Mouse (Mus musculus) MEL (cell line): Measurements from ENCODE around the gene Tmem130. TPM values are rescaled to one million over a fixed set of nuclear protein-coding genes. Genes with fewer than 3 reads are reported as not detected.
"Not testable (repeated sequence)": the region's sequence is repeated elsewhere in the genome, so short reads cannot be mapped to it uniquely, and the experiment has no call there.

ENCODE experiments used
- DNase-seq: peaks from one replicate; pipeline ENCODE4 v3.0.0; 2011; ENCODE audit warnings: low read depth, low spot score
- H3K27ac ChIP-seq: 2 replicates; pipeline ENCODE4 v1.5.1; 2012; ENCODE audit warnings: low read depth, mild to moderate bottlenecking, control low read depth, low read length, moderate library complexity; ENCODE audit not compliant: control insufficient read depth
- H3K27me3 ChIP-seq, 2 experiments: fragments of 150-350 bp in 1 of 2; sonication (generic) in 1 of 2; 2 replicates each; pipeline ENCODE4 v1.6.1; 2012; ENCODE audit warnings: low read length in 2 of 2, mild to moderate bottlenecking in 2 of 2, improper control_type of control experiment in 1 of 2, moderate library complexity in 1 of 2; ENCODE audit not compliant: insufficient read depth in 2 of 2, control insufficient read depth in 1 of 2
- H3K36me3 ChIP-seq, 2 experiments: 2 replicates each; pipeline ENCODE4 v1.6.1; 2012 to 2014; ENCODE audit warnings: low read length in 2 of 2, improper control_type of control experiment in 1 of 2, inconsistent platforms in 1 of 2, mild to moderate bottlenecking in 1 of 2; ENCODE audit not compliant: insufficient read depth in 2 of 2, control insufficient read depth in 1 of 2
- H3K4me1 ChIP-seq, 2 experiments: fragments of 150-350 bp in 1 of 2; sonication (generic) in 1 of 2; 2 replicates each; pipeline ENCODE4 v1.6.1; 2012; ENCODE audit warnings: low read length in 2 of 2, improper control_type of control experiment in 1 of 2, mild to moderate bottlenecking in 1 of 2; ENCODE audit not compliant: insufficient read depth in 2 of 2, control insufficient read depth in 1 of 2
- H3K4me3 ChIP-seq, 2 experiments: fragments of 150-350 bp in 1 of 2; sonication (generic) in 1 of 2; 2 replicates each; pipeline ENCODE4 v1.5.1; 2012; ENCODE audit warnings: low read depth in 2 of 2, low read length in 2 of 2, mild to moderate bottlenecking in 2 of 2, moderate library complexity in 2 of 2, control low read depth in 1 of 2, improper control_type of control experiment in 1 of 2; ENCODE audit not compliant: control insufficient read depth in 1 of 2, insufficient read depth in 1 of 2
- H3K79me2 ChIP-seq: 2 replicates; pipeline ENCODE4 v1.6.1; 2012; ENCODE audit warnings: mild to moderate bottlenecking, low read length, moderate library complexity; ENCODE audit not compliant: control insufficient read depth, poor library complexity, insufficient read depth
- H3K9ac ChIP-seq: 2 replicates; pipeline ENCODE4 v1.6.1; 2012; ENCODE audit warnings: low read depth, mild to moderate bottlenecking, control low read depth, low read length, moderate library complexity; ENCODE audit not compliant: control insufficient read depth, poor library complexity, severe bottlenecking
- H3K9me3 ChIP-seq: fragments of 150-350 bp; sonication (generic); replicated peaks from 2 replicates; pipeline ENCODE4 v1.6.1; 2012; ENCODE audit warnings: mild to moderate bottlenecking, low read length, improper control_type of control experiment, moderate library complexity; ENCODE audit not compliant: insufficient read depth
- CHD1 ChIP-seq: IDR thresholded peaks from 2 replicates; pipeline ENCODE4 v1.6.1; 2012; ENCODE audit warnings: low read depth, mild to moderate bottlenecking, inconsistent platforms, low read length, improper control_type of control experiment
- CHD2 ChIP-seq: IDR thresholded peaks from 2 replicates; pipeline ENCODE4 v1.6.1; 2011; ENCODE audit warnings: low read length, improper control_type of control experiment
- CTCF ChIP-seq, 3 experiments: IDR thresholded peaks in 2 of 3; conservative IDR thresholded peaks in 1 of 3; 2 replicates each; pipeline ENCODE4 v1.5.1; 2011 to 2012; ENCODE audit warnings: low read length in 3 of 3, low read depth in 2 of 3, mild to moderate bottlenecking in 2 of 3, improper control_type of control experiment in 1 of 3, inconsistent platforms in 1 of 3, mixed read lengths in 1 of 3, moderate library complexity in 1 of 3; ENCODE audit not compliant: control insufficient read depth in 1 of 3, insufficient read depth in 1 of 3, poor library complexity in 1 of 3, severe bottlenecking in 1 of 3
- ELF1 ChIP-seq: IDR thresholded peaks from 2 replicates; pipeline ENCODE4 v1.6.1; 2014; ENCODE audit warnings: low read depth, mild to moderate bottlenecking, inconsistent platforms, low read length, improper control_type of control experiment, moderate library complexity
- ETS1 ChIP-seq: IDR thresholded peaks from 2 replicates; pipeline ENCODE4 v1.6.1; 2012; ENCODE audit warnings: low read depth, mild to moderate bottlenecking, inconsistent platforms, low read length, improper control_type of control experiment, moderate library complexity
- GABPA ChIP-seq: IDR thresholded peaks from 2 replicates; pipeline ENCODE4 v1.6.1; 2012; ENCODE audit warnings: low read depth, mild to moderate bottlenecking, inconsistent platforms, low read length, improper control_type of control experiment, moderate library complexity
- HCFC1 ChIP-seq: IDR thresholded peaks from 2 replicates; pipeline ENCODE4 v1.6.1; 2012; ENCODE audit warnings: low read depth, mild to moderate bottlenecking, inconsistent platforms, low read length, improper control_type of control experiment, moderate library complexity
- MAZ ChIP-seq: IDR thresholded peaks from 2 replicates; pipeline ENCODE4 v1.6.1; 2012; ENCODE audit warnings: low read depth, mild to moderate bottlenecking, inconsistent platforms, low read length, improper control_type of control experiment
- MXI1 ChIP-seq: IDR thresholded peaks from 2 replicates; pipeline ENCODE4 v1.6.1; 2011; ENCODE audit warnings: mild to moderate bottlenecking, low read depth, low read length, improper control_type of control experiment
- NELFE ChIP-seq: IDR thresholded peaks from 2 replicates; pipeline ENCODE4 v1.6.1; 2011; ENCODE audit warnings: low read depth, low read length, improper control_type of control experiment
- POLR2A ChIP-seq, 2 experiments: IDR thresholded peaks; 2 replicates each; pipeline ENCODE4 v1.6.1; 2011 to 2012; ENCODE audit warnings: low read length in 2 of 2, mild to moderate bottlenecking in 2 of 2, control low read depth in 1 of 2, improper control_type of control experiment in 1 of 2, low read depth in 1 of 2, moderate library complexity in 1 of 2; ENCODE audit not compliant: control insufficient read depth in 1 of 2, insufficient read depth in 1 of 2, poor library complexity in 1 of 2
- POLR2AphosphoS2 ChIP-seq: IDR thresholded peaks from 2 replicates; pipeline ENCODE4 v1.6.1; 2011; ENCODE audit warnings: low read length, improper control_type of control experiment
- POLR2AphosphoS5 ChIP-seq: IDR thresholded peaks from 2 replicates; pipeline ENCODE4 v1.6.1; 2012; ENCODE audit warnings: low read depth, borderline replicate concordance, mild to moderate bottlenecking, inconsistent platforms, low read length, moderate library complexity, mixed read lengths
- RAD21 ChIP-seq: IDR thresholded peaks from 2 replicates; pipeline ENCODE4 v1.6.1; 2011; ENCODE audit warnings: mild to moderate bottlenecking, low read depth, low read length, improper control_type of control experiment
- TBP ChIP-seq: IDR thresholded peaks from 2 replicates; pipeline ENCODE4 v1.8.0; 2011; ENCODE audit warnings: low read depth, low read length, improper control_type of control experiment
- TCF12 ChIP-seq: IDR thresholded peaks from 2 replicates; pipeline ENCODE4 v1.6.1; 2014; ENCODE audit warnings: low read depth, mild to moderate bottlenecking, inconsistent platforms, low read length, improper control_type of control experiment, moderate library complexity
- ZMIZ1 ChIP-seq: IDR thresholded peaks from 2 replicates; pipeline ENCODE4 v1.6.1; 2012; ENCODE audit warnings: low read depth, mild to moderate bottlenecking, inconsistent platforms, low read length, improper control_type of control experiment, moderate library complexity
- ZNF384 ChIP-seq: IDR thresholded peaks from 2 replicates; pipeline ENCODE4 v1.6.1; 2012; ENCODE audit warnings: low read depth, mild to moderate bottlenecking, inconsistent platforms, low read length, improper control_type of control experiment
- polyA plus RNA-seq, 2 experiments: library from polyadenylated mRNA; stranded (reverse) in 1 of 2; unstranded in 1 of 2; fragments of >175 nt in 1 of 2; fragments of >200 nt in 1 of 2; gene quantifications; 2 replicates each; pipeline versions ENCODE4 v1.2.1 to v1.2.4; 2012; ENCODE audit warnings: low replicate concordance in 2 of 2, low read depth in 1 of 2; ENCODE audit not compliant: insufficient read length in 2 of 2, insufficient read depth in 1 of 2, missing spikeins in 1 of 2
- total RNA-seq: library from RNA; depleted of rRNA; stranded (reverse); fragments of 300-350 nt; gene quantifications from 2 replicates; pipeline ENCODE4 v1.2.3, GENCODE M21; 2012

Gene Tmem130
- total and polyA plus RNA-seq, 3 experiments = 0.14 TPM; not detected in 2

DNA sequence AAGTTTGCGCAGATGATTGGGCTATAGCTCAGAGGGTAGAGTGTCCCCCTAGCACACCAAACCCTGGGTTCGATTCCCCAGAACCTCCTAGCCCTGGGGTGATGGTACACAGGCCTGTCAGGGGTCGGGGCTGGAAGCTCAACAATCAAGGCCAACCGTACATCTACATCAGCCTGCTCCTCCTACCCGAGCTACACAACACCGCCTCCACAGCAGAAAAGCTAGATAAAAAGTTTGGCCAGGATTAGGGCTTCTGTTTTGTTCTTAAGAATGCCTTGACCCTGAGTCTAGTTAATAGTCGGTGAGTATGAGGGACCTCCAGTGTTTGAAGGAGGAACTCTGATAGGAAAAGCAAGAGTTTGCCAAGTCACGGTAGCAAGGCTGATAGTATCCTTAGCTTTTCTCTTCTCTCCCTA is 7.5 kb upstream of the Tmem130 start (continued):
- TF ChIP-seq RAD21 (no peak), HCFC1 (no peak)
- TF ChIP-seq, all 39 proteins: peak for 15

DNA sequence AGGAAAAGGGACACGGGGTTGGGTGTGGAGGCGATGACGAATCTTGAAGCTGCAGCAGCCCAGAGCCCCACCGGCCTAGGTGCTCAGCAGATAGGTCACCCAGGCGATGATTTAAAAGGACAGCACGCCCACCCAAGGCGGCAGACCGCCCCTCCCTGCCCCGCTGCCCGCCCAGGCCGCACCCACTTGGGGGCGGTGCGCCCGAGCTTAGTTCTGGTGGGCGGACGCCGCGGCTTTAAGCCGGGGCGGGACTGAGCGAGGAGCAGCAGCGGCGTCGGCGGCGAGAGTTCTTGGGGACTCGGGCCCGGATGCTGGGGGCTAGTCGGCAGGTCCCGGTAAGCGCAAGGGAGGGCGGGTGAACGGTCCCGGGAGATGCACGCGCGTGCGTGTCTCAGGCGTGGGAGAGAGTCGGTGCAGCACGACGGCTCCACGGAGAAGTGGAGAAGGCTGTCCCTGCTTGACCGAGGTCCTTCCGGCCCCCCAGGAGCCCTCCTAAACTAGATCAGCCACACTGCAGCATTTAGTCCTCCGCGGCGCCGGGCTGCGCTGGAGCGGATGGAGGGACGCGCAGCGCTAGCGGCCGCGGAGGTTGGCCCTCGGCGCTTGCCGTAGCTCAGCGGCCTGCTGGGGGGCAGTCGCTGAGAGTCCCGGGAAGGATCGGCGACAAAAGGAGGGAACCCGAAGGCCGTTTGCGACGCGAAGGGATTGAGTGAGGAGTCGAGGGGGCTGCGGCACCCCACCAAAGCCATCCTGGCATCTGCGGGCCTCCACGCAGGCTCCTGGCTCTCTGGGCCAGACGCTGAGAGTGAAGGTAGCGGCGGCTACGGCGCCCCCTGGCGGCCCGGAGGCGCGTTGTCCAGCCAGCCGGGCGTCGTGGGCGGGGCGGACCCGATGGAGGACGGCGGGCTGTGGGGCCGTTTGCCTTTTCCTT is 6.6 kb upstream of the Tmem130 start:
- H3K9ac ChIP-seq = peak overlapping the region; percentile 99
- H3K27ac ChIP-seq = peak overlapping the region; percentile 91
- H3K9me3 ChIP-seq = no peaks in the 10 kb centered on the region
- peak overlapping the region; percentile 72 to 96 for H3K4me3 ChIP-seq
- H3K27me3 ChIP-seq = no peaks in the 10 kb centered on the region
- peak; percentile 93 for DNase-seq
- peak; percentile 63 for TF ChIP-seq MXI1
- peak; percentile 75; the same call in 1 of the 2 replicates for TF ChIP-seq GABPA
- no peak for TF ChIP-seq CHD2
- no peak for TF ChIP-seq RAD21
- peak; percentile 58; the same call in 1 of the 2 replicates for TF ChIP-seq POLR2AphosphoS2
- TF ChIP-seq POLR2AphosphoS5 = no peak
- TF ChIP-seq ETS1 = 0 out of 2 replicates have a peak, but pooled peaks have one; percentile 1
- no peak for TF ChIP-seq CHD1
- TF ChIP-seq ZMIZ1 = peak; percentile 65; the same call in 1 of the 2 replicates
- peak in 1 of 2 experiments; percentile 73 for TF ChIP-seq POLR2A (IDR thresholded peaks at IDR 0.05; ENCODE audit: control insufficient read depth in 1 of 2, insufficient read depth in 1 of 2, low read depth in 1 of 2, low read length in 2 of 2, poor library complexity in 1 of 2)
- TF ChIP-seq CTCF (IDR thresholded peaks at IDR 0.05 in 2 of 3, conservative IDR thresholded peaks at IDR 0.05 in 1 of 3; ENCODE audit: control insufficient read depth in 1 of 3, insufficient read depth in 1 of 3, low read depth in 2 of 3, low read length in 3 of 3, poor library complexity in 1 of 3, severe bottlenecking in 1 of 3) = peak in 2 of 3 experiments; percentile 65 to 96; a peak in 5 of 6 replicates
- TF ChIP-seq TCF12 = peak; percentile 11; the same call in 1 of the 2 replicates
- peak; percentile 76 for TF ChIP-seq NELFE
- no peak for TF ChIP-seq ZNF384
- TF ChIP-seq ELF1 = 0 out of 2 replicates have a peak, but pooled peaks have one; percentile 37
- peak; percentile 77 for TF ChIP-seq MAZ
- peak; percentile 84 for TF ChIP-seq HCFC1
- TF ChIP-seq TBP = peak; percentile 23; the same call in 1 of the 2 replicates
- H3K79me2 ChIP-seq = peaks cover 18% of the 10 kb centered on the region
- H3K36me3 ChIP-seq = peaks cover 3 to 10% of the 10 kb centered on the region in 2 experiments; a peak in 3 of 4 replicates
- H3K4me1 ChIP-seq = peaks cover 7 to 9% of the 10 kb centered on the region in 2 experiments

DNA sequence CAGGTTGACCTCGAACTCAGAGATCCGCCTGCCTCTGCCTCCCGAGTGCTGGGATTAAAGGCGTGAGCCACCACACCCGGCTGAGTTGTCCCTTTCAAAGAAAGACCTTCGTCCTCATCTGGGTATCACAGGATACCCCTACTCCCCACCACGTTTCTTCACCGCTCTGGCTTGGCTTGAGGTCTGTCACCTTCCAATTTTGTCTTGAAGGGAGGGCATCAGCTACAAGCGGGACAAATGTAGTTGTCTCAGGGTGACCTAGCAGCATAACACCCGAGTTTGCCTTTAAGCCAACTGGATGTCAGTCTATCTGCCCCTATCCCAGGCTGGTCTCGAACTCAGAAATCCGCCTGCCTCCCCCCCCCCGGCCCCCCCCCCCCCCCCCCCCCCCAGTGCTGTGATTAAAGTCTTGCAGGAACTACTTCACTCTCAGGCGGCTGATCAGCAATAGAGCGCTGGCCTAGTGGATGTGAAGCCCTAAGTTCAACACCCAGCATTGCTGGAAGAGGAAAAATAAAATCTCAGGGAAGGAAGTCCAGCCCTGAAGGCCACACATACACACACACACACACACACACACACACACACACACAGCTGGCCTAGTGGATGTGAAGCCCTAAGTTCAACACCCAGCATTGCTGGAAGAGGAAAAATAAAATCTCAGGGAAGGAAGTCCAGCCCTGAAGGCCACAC is 5.6 kb upstream of the Tmem130 start, which contains the start of gene Trrap:
Trrap (plus strand) TSS at position 627 of the 693 bp plus-strand sequence.
- H3K36me3 ChIP-seq, H3K4me1 ChIP-seq, DNase-seq, H3K9me3 ChIP-seq, H3K27me3 ChIP-seq: not testable (repeated sequence)
- Histone ChIP-seq H3K79me2 (peaks cover 18% of the 10 kb centered on the region), H3K9ac (peak within 1 kb of the TSS; percentile 99), H3K4me3 (peak within 1 kb of the TSS; percentile 72 to 96), H3K27ac (peak within 1 kb of the TSS; percentile 91)
